10 mouse cellular contexts compared by ENCODE assay signal in genomic region chr12:73786909-73787308, GRCm38 (mm10).
DNase-seq lines count a peak whose midpoint lies in the region; ATAC-seq and TF ChIP-seq lines count a peak whose summit lies in the region.
"Had no signal": no experiment of that assay in that cellular context is flagged by ENCODE, and none has a peak within 500 bp of the region (broad histone marks: within the 10 kb centered on the region; RNA-seq: fewer than 3 reads in every experiment).

No protein-coding gene starts in this region.

- 20% methylated on average over 8 of the region's 8 CpGs for WGBS in kidney, adult 2 months

- H3K27me3 ChIP-seq in kidney, adult 2 months (replicated peaks; ENCODE audit: control insufficient read depth, insufficient read depth, low read length), result no peaks in the 10 kb centered on the region

- peaks cover 5% of the 10 kb centered on the region; the same call in 1 of the 2 replicates for H3K4me1 ChIP-seq in kidney, adult 2 months (ENCODE audit: control insufficient read depth, insufficient read depth, low read length)

- TF ChIP-seq POLR2A in kidney, adult 2 months (IDR thresholded peaks at IDR 0.05; ENCODE audit: low read depth, low read length), result no peak

- DNase-seq in layer of hippocampus, adult 11-12 months (ENCODE audit: low spot score), result peak; percentile 57
- no peak for DNase-seq in layer of hippocampus, adult 9-10 months (ENCODE audit: low spot score)
- peak; percentile 85 for DNase-seq in adrenal gland, postnatal 14 days
- DNase-seq in kidney, adult 2 months, result peak; percentile 93
- DNase-seq in lung, postnatal 25 days (ENCODE audit: low spot score), result peak; percentile 49
- DNase-seq in embryo, embryonic 11 days, result no peak
- DNase-seq in B cell, adult 2 months, result no peak

- no peak for TF ChIP-seq CTCF in kidney, adult 2 months (conservative IDR thresholded peaks at IDR 0.05; ENCODE audit: insufficient read depth, insufficient read length, low read depth, low read length)

- no peaks in the 10 kb centered on the region for H3K36me3 ChIP-seq in kidney, adult 2 months (ENCODE audit: control insufficient read depth, insufficient read depth, low read length)
- H3K36me3 ChIP-seq: G1E had no signal

- H3K27ac ChIP-seq in kidney, adult 2 months (ENCODE audit: insufficient read depth, low read depth, low read length), result peak overlapping the region; percentile 14; the same call in 1 of the 2 replicates
- H3K27ac ChIP-seq: macrophage had no signal

- H3K4me3 ChIP-seq in kidney, adult 2 months (ENCODE audit: insufficient read depth, low read depth, low read length), result no peak overlapping the region

- 0 out of 2 replicates have a peak, but pooled peaks have one; percentile 44 for ATAC-seq in frontal cortex, adult (ENCODE audit: low TSS enrichment)

Comparison
In these comparisons a context has a peak if more than half of its experiments do, and no peak if none do; other contexts are left out.
1. DNase-seq: peak in layer of hippocampus, adult 11-12 months (single experiment), adrenal gland, postnatal 14 days (single experiment), kidney, adult 2 months (single experiment) and lung, postnatal 25 days (single experiment); none in layer of hippocampus, adult 9-10 months (single experiment), embryo, embryonic 11 days (single experiment) and B cell, adult 2 months (0 of 2).